Mouse (Mus musculus): Measurements from ENCODE around the gene Cap2.

GRCm38 (mm10) chr13:46547253-46547652 is 45.6 kb downstream of the Cap2 start:
- TF ChIP-seq CTCF (IDR thresholded peaks at IDR 0.05; ENCODE audit: control insufficient read depth, insufficient read depth, insufficient read length), result no peak
- no peak for TF ChIP-seq MAX (IDR thresholded peaks at IDR 0.05)
- TF ChIP-seq MYOD1 (IDR thresholded peaks at IDR 0.05; ENCODE audit: control insufficient read depth, insufficient read length, low read depth), result no peak
- TF ChIP-seq USF1 (IDR thresholded peaks at IDR 0.05; ENCODE audit: low read depth), result no peak
- TF ChIP-seq CEBPB (IDR thresholded peaks at IDR 0.05; ENCODE audit: low read depth), result no peak
- TF ChIP-seq FOSL1 (IDR thresholded peaks at IDR 0.05; ENCODE audit: insufficient read depth, low read length, poor library complexity, severe bottlenecking), result no peak

All from C2C12 (cell line).